Mouse (Mus musculus) CH12.LX (cell line): Measurements from ENCODE around the gene Yaf2. TPM values are rescaled to one million over a fixed set of nuclear protein-coding genes. Genes with fewer than 3 reads are reported as not detected.

Experiments used
- DNase-seq: peaks from one replicate; pipeline ENCODE4 v3.0.0-alpha.2; 2013; ENCODE audit errors: extremely low read depth
- H3K27ac ChIP-seq: 2 replicates; pipeline ENCODE4 v1.5.1; 2012; ENCODE audit warnings: low read depth, mild to moderate bottlenecking, control low read depth, moderate library complexity; ENCODE audit not compliant: insufficient read depth
- H3K27me3 ChIP-seq: replicated peaks from 2 replicates; pipeline ENCODE3; 2012; ENCODE audit warnings: inconsistent platforms
- H3K36me3 ChIP-seq, 2 experiments: replicated peaks in 1 of 2; 2 replicates each; pipeline versions ENCODE3 to v1.6.1; 2012; ENCODE audit warnings: inconsistent platforms in 1 of 2, low read length in 1 of 2, mild to moderate bottlenecking in 1 of 2, mixed read lengths in 1 of 2, moderate library complexity in 1 of 2; ENCODE audit not compliant: control insufficient read depth in 1 of 2, insufficient read depth in 1 of 2
- H3K4me1 ChIP-seq, 2 experiments: 2 replicates each; pipeline ENCODE4 v1.6.1; 2012; ENCODE audit warnings: inconsistent platforms in 1 of 2, moderate library complexity in 1 of 2; ENCODE audit not compliant: insufficient read depth in 2 of 2, control insufficient read depth in 1 of 2
- H3K4me2 ChIP-seq: 2 replicates; pipeline ENCODE4 v1.6.1; 2012; ENCODE audit warnings: low read depth, mild to moderate bottlenecking, control low read depth; ENCODE audit not compliant: poor library complexity, insufficient read depth, severe bottlenecking
- H3K4me3 ChIP-seq, 3 experiments: fragments of 150-350 bp in 1 of 3; sonication (generic) in 1 of 3; replicated peaks in 1 of 3; 2 replicates each; pipeline versions ENCODE3 to v1.5.1; 2011 to 2012; ENCODE audit warnings: low read depth in 2 of 3, low read length in 2 of 3, mild to moderate bottlenecking in 2 of 3, moderate library complexity in 2 of 3, control low read depth in 1 of 3, improper control_type of control experiment in 1 of 3, inconsistent platforms in 1 of 3, mixed read lengths in 1 of 3; ENCODE audit not compliant: poor library complexity in 1 of 3
- H3K79me2 ChIP-seq: replicated peaks from 2 replicates; pipeline ENCODE4 v1.6.1; 2012; ENCODE audit warnings: mild to moderate bottlenecking, moderate library complexity; ENCODE audit not compliant: control insufficient read depth, poor library complexity, insufficient read depth, severe bottlenecking; ENCODE audit errors: extremely low read depth
- H3K9ac ChIP-seq: 2 replicates; pipeline ENCODE4 v1.6.1; 2012; ENCODE audit warnings: low read depth, mild to moderate bottlenecking, control low read depth, moderate library complexity; ENCODE audit not compliant: insufficient read depth
- H3K9me3 ChIP-seq: replicated peaks from 2 replicates; pipeline ENCODE3; 2012; ENCODE audit warnings: low read length, inconsistent platforms, mixed read lengths
- ELF1 ChIP-seq: IDR thresholded peaks from 2 replicates; pipeline ENCODE4 v1.6.1; 2014; ENCODE audit warnings: low read depth, mild to moderate bottlenecking, inconsistent platforms, low read length, improper control_type of control experiment
- EP300 ChIP-seq: IDR thresholded peaks from 2 replicates; pipeline ENCODE4 v1.6.1; 2011; ENCODE audit warnings: low read length, improper control_type of control experiment
- HCFC1 ChIP-seq: IDR thresholded peaks from 2 replicates; pipeline ENCODE4 v1.6.1; 2012; ENCODE audit warnings: low read depth, mild to moderate bottlenecking, inconsistent platforms, low read length, improper control_type of control experiment
- JUN ChIP-seq: IDR thresholded peaks from 2 replicates; pipeline ENCODE4 v1.6.1; 2011; ENCODE audit warnings: low read depth, mild to moderate bottlenecking, low read length, improper control_type of control experiment, moderate library complexity; ENCODE audit not compliant: insufficient read depth
- JUND ChIP-seq: conservative IDR thresholded peaks from 2 replicates; pipeline ENCODE4 v1.6.1; 2011; ENCODE audit warnings: low read depth, low read length, improper control_type of control experiment
- MAFK ChIP-seq: IDR thresholded peaks from 2 replicates; pipeline ENCODE4 v1.6.1; 2011; ENCODE audit warnings: low read length, improper control_type of control experiment; ENCODE audit not compliant: insufficient replicate concordance
- MAX ChIP-seq: IDR thresholded peaks from 2 replicates; pipeline ENCODE4 v1.6.1; 2011; ENCODE audit warnings: low read length, improper control_type of control experiment
- MAZ ChIP-seq: IDR thresholded peaks from 2 replicates; pipeline ENCODE4 v1.6.1; 2012; ENCODE audit warnings: low read depth, mild to moderate bottlenecking, inconsistent platforms, low read length, improper control_type of control experiment, moderate library complexity
- MEF2A ChIP-seq: IDR thresholded peaks from 2 replicates; pipeline ENCODE4 v1.6.1; 2014; ENCODE audit warnings: low read depth, mild to moderate bottlenecking, inconsistent platforms, low read length, improper control_type of control experiment, borderline replicate concordance
- MXI1 ChIP-seq: IDR thresholded peaks from 2 replicates; pipeline ENCODE4 v1.6.1; 2011; ENCODE audit warnings: mild to moderate bottlenecking, low read depth, low read length, improper control_type of control experiment
- NELFE ChIP-seq: IDR thresholded peaks from 2 replicates; pipeline ENCODE4 v1.6.1; 2011; ENCODE audit warnings: low read depth, low read length, improper control_type of control experiment
- POLR2A ChIP-seq: IDR thresholded peaks from 2 replicates; pipeline ENCODE4 v1.6.1; 2011; ENCODE audit warnings: low read depth, mild to moderate bottlenecking, improper control_type of control experiment, low read length
- POLR2AphosphoS2 ChIP-seq: IDR thresholded peaks from 2 replicates; pipeline ENCODE4 v1.6.1; 2011; ENCODE audit warnings: low read depth, low read length, improper control_type of control experiment
- RAD21 ChIP-seq: IDR thresholded peaks from 2 replicates; pipeline ENCODE4 v1.6.1; 2011; ENCODE audit warnings: low read depth, mild to moderate bottlenecking, low read length, improper control_type of control experiment, moderate library complexity
- TCF12 ChIP-seq: IDR thresholded peaks from 2 replicates; pipeline ENCODE4 v1.6.1; 2014; ENCODE audit warnings: low read depth, mild to moderate bottlenecking, inconsistent platforms, low read length, improper control_type of control experiment
- USF1 ChIP-seq: IDR thresholded peaks from 2 replicates; pipeline ENCODE4 v1.6.1; 2014; ENCODE audit warnings: low read depth, mild to moderate bottlenecking, inconsistent platforms, low read length, improper control_type of control experiment
- ZC3H11A ChIP-seq: IDR thresholded peaks from 2 replicates; pipeline ENCODE4 v1.6.1; 2012; ENCODE audit warnings: low read depth, mild to moderate bottlenecking, inconsistent platforms, low read length, improper control_type of control experiment
- ZKSCAN1 ChIP-seq: IDR thresholded peaks from 2 replicates; pipeline ENCODE4 v1.6.1; 2012; ENCODE audit warnings: low read depth, inconsistent platforms, low read length, improper control_type of control experiment, borderline replicate concordance
- dilution Hi-C: fragments of 300-500 bp; cut with MboI; formaldehyde crosslinking; loops from 2 replicates; pipeline ENCODE4 v1.14.3; 2020; ENCODE audit warnings: low sequenced_read_pairs; ENCODE audit not compliant: extremely low pct_unique_long_range_greater_than_20kb, extremely low pct_ligation_motif_present
- in situ Hi-C: fragments of 300-500 bp; cut with MboI; formaldehyde crosslinking; loops from 3 replicates; pipeline ENCODE4 v1.14.3; 2019; ENCODE audit warnings: low sequenced_read_pairs, low pct_ligation_motif_present, low pct_unique_long_range_greater_than_20kb, mixed read lengths
- polyA plus RNA-seq: library from polyadenylated mRNA; unstranded; fragments of >175 nt; gene quantifications from 2 replicates; pipeline ENCODE4 v1.2.1, GENCODE M21; 2012; ENCODE audit warnings: low read depth; ENCODE audit not compliant: insufficient read length
- total RNA-seq, 2 experiments: library from RNA; depleted of rRNA; stranded (reverse); fragments of 300-350 nt in 1 of 2; fragments of >200 nt in 1 of 2; gene quantifications; 2 replicates each; pipeline ENCODE4 v1.2.3; 2012 to 2014

Yaf2 gene
- total and polyA plus RNA-seq, 3 experiments: 32.7 to 78.4 (median 46.2) TPM

DNA sequence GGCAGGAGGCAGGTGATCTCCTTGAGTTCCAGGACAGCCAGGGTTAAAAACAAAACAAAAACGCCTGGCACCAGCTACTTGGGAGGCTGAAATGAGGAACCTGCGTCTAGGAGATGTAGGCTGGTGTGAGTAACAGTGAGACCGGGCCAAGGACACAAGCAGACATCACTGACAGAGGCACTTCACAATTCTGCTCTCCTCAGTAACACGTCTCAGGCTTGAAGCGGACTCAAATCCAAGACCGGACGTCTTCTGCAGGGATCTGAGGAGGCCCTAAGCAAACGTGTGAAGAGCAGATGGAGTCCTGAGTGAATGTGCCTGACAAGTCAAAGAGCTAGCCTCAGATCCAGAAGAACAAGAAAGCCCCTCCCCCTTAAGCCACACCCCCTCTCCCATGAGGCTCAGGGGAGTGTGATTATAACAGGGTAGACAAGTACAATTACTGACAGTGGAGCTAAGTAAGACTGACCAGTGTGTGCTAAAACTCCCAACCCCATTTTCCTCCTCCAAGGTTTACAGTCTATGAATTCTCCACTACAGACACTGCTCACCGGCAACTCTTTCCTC lies 66.4 kb downstream of the Yaf2 start:
- H3K27me3 ChIP-seq: no peaks in the 10 kb centered on the region
- H3K9me3 ChIP-seq: no peaks in the 10 kb centered on the region
- H3K36me3 ChIP-seq: peaks cover 0 to 41% of the 10 kb centered on the region in 2 experiments
- dilution Hi-C loops: no loop called here
- peaks cover 6 to 40% of the 10 kb centered on the region in 2 experiments for H3K4me1 ChIP-seq
- H3K4me2 ChIP-seq: no peak overlapping the region
- TF ChIP-seq POLR2AphosphoS2 (no peak), MEF2A (no peak), MAZ (no peak)
- no peak overlapping the region for H3K9ac ChIP-seq
- peak; percentile 33 for DNase-seq
- H3K79me2 ChIP-seq: peaks cover 29% of the 10 kb centered on the region
- in situ Hi-C loops: no loop called here
- H3K27ac ChIP-seq: no peak overlapping the region
- H3K4me3 ChIP-seq: no peak overlapping the region

GRCm38 (mm10) chr15:93269572-93269971 lies 67.2 kb downstream of the Yaf2 start:
- dilution Hi-C loops (no loop called here), in situ Hi-C loops (loop anchor here (10.0 kb wide), 1 partner anchor 175 kb away; no protein-coding TSS in a partner anchor)
- no peaks in the 10 kb centered on the region for H3K9me3 ChIP-seq
- DNase-seq: no peak
- no peak overlapping the region for H3K4me2 ChIP-seq
- TF ChIP-seq POLR2A: no peak
- peaks cover 27% of the 10 kb centered on the region for H3K79me2 ChIP-seq
- no peaks in the 10 kb centered on the region for H3K27me3 ChIP-seq
- no peak overlapping the region for H3K9ac ChIP-seq
- no peak overlapping the region for H3K4me3 ChIP-seq
- H3K27ac ChIP-seq: no peak overlapping the region
- peaks cover 6 to 40% of the 10 kb centered on the region in 2 experiments for H3K4me1 ChIP-seq
- peaks cover 1 to 49% of the 10 kb centered on the region in 2 experiments for H3K36me3 ChIP-seq

- Histone ChIP-seq H3K27ac (no peak overlapping the region), H3K4me3 (no peak overlapping the region), H3K9ac (no peak overlapping the region), H3K4me1 (peaks cover 4 to 29% of the 10 kb centered on the region in 2 experiments), H3K36me3 (peaks cover 6 to 60% of the 10 kb centered on the region in 2 experiments), H3K4me2 (no peak overlapping the region), H3K9me3 (no peaks in the 10 kb centered on the region), H3K79me2 (peaks cover 13% of the 10 kb centered on the region), H3K27me3 (no peaks in the 10 kb centered on the region)
- in situ Hi-C loops (loop anchor here (10.0 kb wide), 1 partner anchor 177 kb away; no protein-coding TSS in a partner anchor), dilution Hi-C loops (no loop called here)
- TF ChIP-seq EP300 (no peak), ZKSCAN1 (no peak), HCFC1 (no peak), TCF12 (no peak), POLR2A (no peak), MAX (no peak), USF1 (no peak), MAFK (no peak), MXI1 (no peak), JUN (no peak), MAZ (no peak), JUND (no peak), ZC3H11A (no peak), ELF1 (no peak), RAD21 (no peak), NELFE (no peak)
- DNase-seq: no peak
Measured at GRCm38 (mm10) chr15:93268001-93268400, 68.7 kb downstream of the Yaf2 start.
